Mouse (Mus musculus): ENCODE results near the gene Lage3. TPM values are rescaled to one million over a fixed set of nuclear protein-coding genes. Genes with fewer than 3 reads are reported as not detected.

The Lage3 gene
- polyA plus RNA-seq, 1 experiment, result 8.9 TPM

DNA sequence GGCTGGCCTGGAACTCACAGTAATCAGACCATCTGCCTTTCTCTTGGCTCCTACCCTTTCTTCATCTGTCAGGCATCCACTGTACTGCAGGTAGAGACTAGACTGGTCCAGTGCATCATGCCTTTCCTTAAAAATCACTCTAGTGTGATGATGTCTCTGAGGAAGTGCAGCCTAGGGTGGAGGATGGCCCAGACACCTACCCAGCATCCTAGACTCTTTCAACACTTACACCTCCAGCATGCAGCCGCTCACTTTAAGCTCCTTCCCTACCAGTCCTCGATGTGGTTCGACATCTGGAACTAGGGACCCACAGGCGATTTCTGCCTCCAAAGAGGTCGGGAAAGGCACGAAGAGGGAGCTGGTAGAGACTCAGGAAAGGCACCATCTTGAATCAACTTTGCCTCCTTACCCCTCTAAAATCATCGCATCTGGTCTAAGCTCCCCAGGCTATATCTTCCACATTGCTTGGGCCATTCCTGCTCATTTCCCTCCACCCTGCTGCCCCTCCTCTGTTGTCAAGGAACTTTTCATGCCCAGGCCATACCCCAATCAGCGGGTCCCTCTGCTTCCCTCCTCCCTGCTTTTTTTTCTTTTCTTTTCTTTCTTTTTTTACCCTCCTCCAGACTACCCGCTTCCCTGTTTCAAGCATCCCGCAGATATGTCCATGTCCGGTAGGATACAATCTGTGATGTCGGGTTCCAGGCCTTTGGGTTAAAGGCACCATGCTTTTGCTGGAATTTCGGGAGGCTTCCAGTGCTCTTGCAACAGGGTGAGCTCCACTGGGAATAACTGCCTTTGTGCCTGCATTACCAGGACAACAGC, 562 bp downstream of the Lage3 start:
- H3K27me3 ChIP-seq (replicated peaks), result peaks cover 5% of the 10 kb centered on the region
- H3K4me1 ChIP-seq, result peaks cover 6% of the 10 kb centered on the region
- H3K9me3 ChIP-seq, result no peaks in the 10 kb centered on the region
- TF ChIP-seq GATA1 (IDR thresholded peaks at IDR 0.05; ENCODE audit: borderline replicate concordance, low read length), result no peak
- no peak for TF ChIP-seq FLI1 (IDR thresholded peaks at IDR 0.05; ENCODE audit: low read length)
- no peaks in the 10 kb centered on the region for H3K36me3 ChIP-seq (replicated peaks; ENCODE audit: low read length)
- peak overlapping the region; percentile 92 for H3K4me3 ChIP-seq (replicated peaks)

DNA sequence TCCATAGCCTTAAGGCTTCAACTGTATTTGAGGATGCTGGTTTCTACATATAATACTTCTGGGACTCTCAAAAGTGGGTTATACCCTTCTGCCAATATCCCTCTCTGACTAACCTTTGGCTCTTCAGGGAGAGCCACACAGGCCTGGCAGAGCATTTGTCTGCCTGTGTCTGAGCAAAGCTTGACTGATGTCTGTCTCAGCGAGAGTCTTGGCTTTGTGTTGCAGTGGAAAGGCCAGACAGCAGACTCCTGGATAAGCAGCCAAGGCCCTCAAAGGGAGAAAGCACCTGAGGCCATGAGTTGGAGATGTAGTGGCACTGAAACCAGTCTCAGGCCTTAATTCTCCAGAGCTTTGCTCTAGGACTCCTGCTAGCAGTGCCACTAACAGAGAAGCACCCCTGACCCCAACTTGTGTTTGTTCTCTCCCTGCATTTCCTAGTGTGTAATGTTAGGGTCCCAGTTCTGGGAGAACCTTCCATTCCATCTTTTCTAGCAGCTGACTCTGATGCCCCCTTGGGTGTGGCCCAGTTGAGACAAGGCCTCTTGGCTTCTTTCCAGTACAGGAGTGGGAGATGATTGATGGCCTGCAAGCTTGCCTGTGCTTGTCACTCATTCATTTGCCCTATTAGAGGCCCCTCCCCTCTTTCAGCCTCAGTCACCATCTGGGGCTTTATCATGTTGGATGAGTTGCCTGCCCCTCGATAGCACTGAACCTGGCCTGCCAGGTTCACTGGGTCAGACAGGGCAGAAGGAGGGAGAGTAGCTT, 23.1 kb downstream of the Lage3 start:
- TF ChIP-seq FLI1 (IDR thresholded peaks at IDR 0.05; ENCODE audit: low read length) (no peak), GATA1 (IDR thresholded peaks at IDR 0.05; ENCODE audit: borderline replicate concordance, low read length) (no peak)
- no peak overlapping the region for H3K4me3 ChIP-seq (replicated peaks)
- peaks cover 15% of the 10 kb centered on the region for H3K4me1 ChIP-seq
- H3K9me3 ChIP-seq, result no peaks in the 10 kb centered on the region
- peaks cover 76% of the 10 kb centered on the region for H3K27me3 ChIP-seq (replicated peaks)
- no peaks in the 10 kb centered on the region for H3K36me3 ChIP-seq (replicated peaks; ENCODE audit: low read length)

DNA sequence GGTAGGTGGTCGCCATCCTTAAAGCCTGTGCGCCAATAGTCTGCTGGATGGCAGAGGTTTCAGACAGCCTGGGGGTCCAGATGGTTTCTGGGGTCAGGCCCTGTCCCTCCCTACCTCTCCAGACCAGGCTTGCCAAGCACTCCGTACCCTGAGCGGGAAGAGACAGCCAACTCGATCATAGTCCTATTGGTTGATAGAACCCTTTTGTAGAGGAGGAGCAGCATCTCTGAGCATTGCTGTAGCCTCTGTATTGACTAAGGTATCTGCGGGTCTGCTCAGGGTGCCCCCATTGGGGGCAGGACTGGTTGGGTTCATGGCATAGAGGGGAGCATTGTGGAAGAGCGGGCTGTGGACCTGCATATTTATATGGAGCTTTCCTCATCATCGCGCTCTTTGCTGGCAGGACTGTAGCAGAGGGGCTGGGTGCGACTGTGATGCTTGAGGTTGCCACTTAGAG, 24.2 kb downstream of the Lage3 start:
- Histone ChIP-seq H3K9me3 (no peaks in the 10 kb centered on the region), H3K4me3 (replicated peaks) (peak overlapping the region; percentile 86), H3K36me3 (replicated peaks; ENCODE audit: low read length) (no peaks in the 10 kb centered on the region), H3K27me3 (replicated peaks) (peaks cover 68% of the 10 kb centered on the region), H3K4me1 (peaks cover 15% of the 10 kb centered on the region)
- TF ChIP-seq GATA1 (IDR thresholded peaks at IDR 0.05; ENCODE audit: borderline replicate concordance, low read length) (no peak), FLI1 (IDR thresholded peaks at IDR 0.05; ENCODE audit: low read length) (no peak)

DNA sequence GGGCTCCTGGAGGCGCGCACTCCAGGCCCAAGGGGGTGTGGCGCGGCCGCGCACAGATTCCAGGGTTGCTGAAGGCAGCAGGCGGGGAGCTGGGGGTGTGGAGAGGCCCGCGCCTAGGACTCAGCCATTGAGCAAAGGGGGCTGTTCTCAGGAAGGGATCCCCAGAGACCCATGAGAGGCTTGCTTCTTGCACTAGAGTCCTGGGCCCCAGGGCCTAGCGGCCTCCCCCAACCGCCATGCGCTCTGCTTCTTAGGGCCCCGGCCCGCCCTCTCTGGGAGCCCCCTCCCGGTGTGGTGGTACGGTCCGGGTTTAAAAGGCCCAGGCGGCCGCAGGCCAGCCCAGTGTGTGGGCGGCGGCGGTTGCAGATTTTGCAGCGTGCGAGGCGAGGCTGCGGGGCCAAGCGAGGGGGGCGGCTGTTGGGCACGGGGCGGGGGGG, 24.7 kb downstream of the Lage3 start, which contains the start of gene Plxna3:
Gene Plxna3, plus strand, starts transcription at position 342 of the 437 bp plus-strand sequence.
- TF ChIP-seq GATA1 (IDR thresholded peaks at IDR 0.05; ENCODE audit: borderline replicate concordance, low read length) (no peak), FLI1 (IDR thresholded peaks at IDR 0.05; ENCODE audit: low read length) (no peak)
- peak within 1 kb of the TSS; percentile 86 for H3K4me3 ChIP-seq (replicated peaks)
- peaks cover 15% of the 10 kb centered on the region for H3K4me1 ChIP-seq
- H3K9me3 ChIP-seq, result no peaks in the 10 kb centered on the region
- peaks cover 63% of the 10 kb centered on the region for H3K27me3 ChIP-seq (replicated peaks)
- H3K36me3 ChIP-seq (replicated peaks; ENCODE audit: low read length), result no peaks in the 10 kb centered on the region

DNA sequence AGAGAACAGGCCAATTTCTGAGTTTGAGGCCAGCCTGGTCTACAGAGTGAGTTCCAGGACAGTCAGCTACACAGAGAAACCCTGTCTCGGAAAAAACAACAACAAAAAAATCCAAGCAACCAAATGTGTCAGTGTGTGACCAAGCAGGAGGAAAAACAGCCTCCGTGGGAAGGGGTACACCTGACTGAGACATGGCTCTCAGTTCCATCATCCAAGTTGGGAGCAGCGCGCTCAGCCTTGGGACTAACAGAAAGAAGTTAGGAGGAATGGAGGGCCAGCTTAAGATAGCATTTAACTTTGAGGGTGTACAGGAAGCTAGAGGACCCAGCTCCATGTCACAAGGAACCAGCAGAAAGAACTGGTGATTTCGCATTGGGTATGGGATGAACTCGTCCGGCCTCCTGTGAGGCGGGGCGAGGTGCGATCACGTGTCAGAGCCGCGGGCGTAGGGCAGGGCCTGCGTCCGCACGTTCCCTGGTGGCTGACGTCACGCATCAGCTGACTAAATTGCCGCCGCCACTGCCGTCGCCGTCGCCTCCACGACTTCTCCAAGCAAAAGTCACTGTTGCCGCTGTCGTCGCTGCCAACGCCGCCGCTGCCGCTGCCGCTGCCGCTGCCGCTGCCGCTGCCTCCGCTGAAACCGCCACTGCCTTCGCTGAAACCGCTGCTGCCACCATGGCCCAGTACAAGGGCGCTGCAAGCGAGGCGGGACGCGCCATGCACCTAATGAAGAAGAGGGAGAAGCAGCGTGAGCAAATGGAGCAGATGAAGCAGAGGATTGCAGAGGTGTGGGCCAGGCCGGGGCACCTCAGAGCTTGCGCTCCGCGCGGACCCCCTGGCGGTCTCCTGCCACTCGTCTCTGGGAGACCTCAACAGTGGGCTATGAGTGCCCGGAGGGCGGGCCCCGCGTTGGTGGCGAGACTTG, 40.6 kb downstream of the Lage3 start, which contains the start of gene Fam50a:
Gene Fam50a, plus strand, starts transcription at position 494 of the 925 bp plus-strand sequence.
- TF ChIP-seq FLI1 (IDR thresholded peaks at IDR 0.05; ENCODE audit: low read length), result no peak
- TF ChIP-seq GATA1 (IDR thresholded peaks at IDR 0.05; ENCODE audit: borderline replicate concordance, low read length), result no peak
- peaks cover 30% of the 10 kb centered on the region for H3K4me1 ChIP-seq
- H3K27me3 ChIP-seq (replicated peaks), result peaks cover 12% of the 10 kb centered on the region
- H3K4me3 ChIP-seq (replicated peaks), result peak within 1 kb of the TSS; percentile 96
- H3K36me3 ChIP-seq (replicated peaks; ENCODE audit: low read length), result peaks cover 70% of the 10 kb centered on the region
- 0 out of 2 replicates have a peak, but pooled peaks cover 4% of the 10 kb centered on the region for H3K9me3 ChIP-seq

DNA sequence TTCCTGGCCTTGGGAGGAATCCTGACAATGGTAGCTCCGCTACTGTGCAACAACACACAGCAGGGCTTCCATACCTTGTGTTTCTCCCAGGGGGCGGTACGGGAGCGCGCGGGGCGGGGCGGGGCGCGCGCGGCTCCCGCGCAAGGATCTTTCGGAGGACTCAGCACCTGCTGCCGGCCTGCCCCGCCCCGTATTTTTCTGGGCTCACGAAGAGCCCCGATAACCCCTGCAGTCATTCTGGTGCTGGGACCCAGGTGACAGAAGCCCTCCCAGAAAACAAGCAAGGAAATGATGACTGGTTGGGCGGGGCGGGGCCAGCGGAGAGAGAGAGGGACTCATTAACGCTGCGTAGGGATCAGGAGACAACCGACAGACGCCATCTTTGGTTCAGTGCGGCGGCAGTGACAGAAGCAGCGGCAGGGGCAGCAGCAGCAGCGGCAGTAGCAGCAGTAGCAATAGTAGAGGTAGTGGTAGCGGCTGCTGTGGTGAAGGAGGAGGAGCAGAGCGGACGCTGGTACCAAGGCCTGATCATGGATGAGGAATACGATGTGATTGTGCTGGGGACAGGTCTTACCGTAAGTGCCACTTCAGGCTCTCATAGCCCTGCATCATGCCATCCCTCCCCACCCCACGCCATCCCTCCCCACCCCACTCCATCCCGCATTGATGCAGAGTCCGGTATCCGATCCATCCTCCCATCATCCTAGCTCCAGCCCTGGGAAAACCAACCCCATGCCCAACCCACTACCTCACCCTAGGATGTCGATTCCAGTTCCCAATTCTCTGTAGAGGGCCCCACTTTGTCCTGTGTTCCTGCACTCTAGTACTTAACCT, 48.3 kb downstream of the Lage3 start, which contains the start of gene Gdi1:
Gene Gdi1, plus strand, starts transcription at position 132 of the 834 bp plus-strand sequence.
- peaks cover 22% of the 10 kb centered on the region for H3K4me1 ChIP-seq
- TF ChIP-seq GATA1 (IDR thresholded peaks at IDR 0.05; ENCODE audit: borderline replicate concordance, low read length), result no peak
- TF ChIP-seq FLI1 (IDR thresholded peaks at IDR 0.05; ENCODE audit: low read length), result no peak
- no peaks in the 10 kb centered on the region for H3K9me3 ChIP-seq
- H3K36me3 ChIP-seq (replicated peaks; ENCODE audit: low read length), result peaks cover 83% of the 10 kb centered on the region
- H3K27me3 ChIP-seq (replicated peaks), result peaks cover 23% of the 10 kb centered on the region
- H3K4me3 ChIP-seq (replicated peaks), result peak within 1 kb of the TSS; percentile 98

Other genes with a start within 250 kb of the Lage3 start
- gene Opn1mw, start 226.2 kb downstream of the Lage3 start, polyA plus RNA-seq (2012; ENCODE audit: insufficient read depth, low replicate concordance), result not detected in 2 replicates
- 13.7 and 25.1 TPM in 2 replicates for gene Mecp2, start 218.3 kb downstream of the Lage3 start, polyA plus RNA-seq (2012; ENCODE audit: insufficient read depth, low replicate concordance)
- gene Tex28, start 185.8 kb downstream of the Lage3 start, polyA plus RNA-seq (2012; ENCODE audit: insufficient read depth, low replicate concordance), result not detected in 2 replicates
- not detected in 2 replicates for gene Tktl1, start 176.4 kb downstream of the Lage3 start, polyA plus RNA-seq (2012; ENCODE audit: insufficient read depth, low replicate concordance)
- gene Flna, start 103.8 kb downstream of the Lage3 start, polyA plus RNA-seq (2012; ENCODE audit: insufficient read depth, low replicate concordance), result 106 and 299 TPM in 2 replicates
- gene Emd, start 98.9 kb downstream of the Lage3 start, polyA plus RNA-seq (2012; ENCODE audit: insufficient read depth, low replicate concordance), result 39.1 and 49.4 TPM in 2 replicates
- 328 and 1,584 TPM in 2 replicates for gene Rpl10, start 82.8 kb downstream of the Lage3 start, polyA plus RNA-seq (2012; ENCODE audit: insufficient read depth, low replicate concordance)
- 29.6 and 48.2 TPM in 2 replicates for gene Taz, start 71.7 kb downstream of the Lage3 start, polyA plus RNA-seq (2012; ENCODE audit: insufficient read depth, low replicate concordance)
- 2.8 TPM in 1 of 2 replicates, not detected in the other for gene Dnase1l1, start 71.3 kb downstream of the Lage3 start, polyA plus RNA-seq (2012; ENCODE audit: insufficient read depth, low replicate concordance)
- gene Atp6ap1, start 56.5 kb downstream of the Lage3 start, polyA plus RNA-seq (2012; ENCODE audit: insufficient read depth, low replicate concordance), result 10.7 and 29.6 TPM in 2 replicates
- gene Gdi1, start 48.6 kb downstream of the Lage3 start, polyA plus RNA-seq (2012; ENCODE audit: insufficient read depth, low replicate concordance), result 38.9 and 88.6 TPM in 2 replicates
- gene Fam50a, start 40.6 kb downstream of the Lage3 start, polyA plus RNA-seq (2012; ENCODE audit: insufficient read depth, low replicate concordance), result 3.0 and 35.7 TPM in 2 replicates
- 1.3 TPM in 1 of 2 replicates, not detected in the other for gene Plxna3, start 24.6 kb downstream of the Lage3 start, polyA plus RNA-seq (2012; ENCODE audit: insufficient read depth, low replicate concordance)
- 21.1 TPM in 1 of 2 replicates, not detected in the other for gene Ubl4a, start 19.6 kb upstream of the Lage3 start, polyA plus RNA-seq (2012; ENCODE audit: insufficient read depth, low replicate concordance)
- gene Slc10a3, start 19.7 kb upstream of the Lage3 start, polyA plus RNA-seq (2012; ENCODE audit: insufficient read depth, low replicate concordance), result 1.9 and 3.3 TPM in 2 replicates
- gene Fam3a, start 39.7 kb upstream of the Lage3 start, polyA plus RNA-seq (2012; ENCODE audit: insufficient read depth, low replicate concordance), result 4.0 and 8.8 TPM in 2 replicates
- gene Ikbkg, start 39.7 kb upstream of the Lage3 start, polyA plus RNA-seq (2012; ENCODE audit: insufficient read depth, low replicate concordance), result 16.4 and 19.2 TPM in 2 replicates
- gene G6pdx, start 75.6 kb upstream of the Lage3 start, polyA plus RNA-seq (2012; ENCODE audit: insufficient read depth, low replicate concordance), result 5.2 and 16.4 TPM in 2 replicates
- gene Gm6880, start 127.8 kb upstream of the Lage3 start, polyA plus RNA-seq (2012; ENCODE audit: insufficient read depth, low replicate concordance), result not detected in 2 replicates
- not detected in 2 replicates for gene Olfr1326-ps1, start 221.3 kb upstream of the Lage3 start, polyA plus RNA-seq (2012; ENCODE audit: insufficient read depth, low replicate concordance)
- gene Olfr1325, start 239.1 kb upstream of the Lage3 start, polyA plus RNA-seq (2012; ENCODE audit: insufficient read depth, low replicate concordance), result not detected in 2 replicates

Data from megakaryocyte, embryonic 14.5 days (primary cell).